Comparison of ENCODE assay signal across 13 mouse cellular contexts in genomic region chr2:80667396-80667964, GRCm38 (mm10). TPM values are rescaled to one million over a fixed set of nuclear protein-coding genes. Genes with fewer than 3 reads are reported as not detected.
DNase-seq lines count a peak whose midpoint lies in the region; ATAC-seq lines count a peak whose summit lies in the region.
"Had no signal": no experiment of that assay in that cellular context is flagged by ENCODE, and none has a peak within 500 bp of the region (broad histone marks: within the 10 kb centered on the region; RNA-seq: fewer than 3 reads in every experiment).

No protein-coding gene starts in this region.

- H3K36me3 ChIP-seq in midbrain, embryonic 15.5 days (replicated peaks), result no peaks in the 10 kb centered on the region
- H3K36me3 ChIP-seq in midbrain, embryonic 11.5 days (ENCODE audit: control insufficient read depth, insufficient read depth, low read length), result 0 out of 2 replicates have a peak, but pooled peaks cover 2% of the 10 kb centered on the region
- no peaks in the 10 kb centered on the region for H3K36me3 ChIP-seq in neural tube, embryonic 14.5 days (ENCODE audit: control insufficient read depth, insufficient read depth, low read length)

- H3K4me2 ChIP-seq in midbrain, embryonic 15.5 days, result no peak overlapping the region
- H3K4me2 ChIP-seq in midbrain, embryonic 11.5 days, result no peak overlapping the region
- no peak overlapping the region for H3K4me2 ChIP-seq in neural tube, embryonic 14.5 days (ENCODE audit: low read depth, low read length)

- H3K4me1 ChIP-seq in midbrain, embryonic 15.5 days, result no peaks in the 10 kb centered on the region
- H3K4me1 ChIP-seq in midbrain, embryonic 11.5 days (ENCODE audit: control insufficient read depth, insufficient read depth, low read length), result no peaks in the 10 kb centered on the region
- H3K4me1 ChIP-seq in neural tube, embryonic 14.5 days (ENCODE audit: control insufficient read depth, insufficient read depth, low read length), result no peaks in the 10 kb centered on the region

- H3K4me3 ChIP-seq in midbrain, embryonic 15.5 days, result no peak overlapping the region
- no peak overlapping the region for H3K4me3 ChIP-seq in midbrain, embryonic 11.5 days (ENCODE audit: low read depth, low read length)
- no peak overlapping the region for H3K4me3 ChIP-seq in neural tube, embryonic 14.5 days (ENCODE audit: low read depth, low read length)

- no peak overlapping the region for H3K27ac ChIP-seq in midbrain, embryonic 15.5 days
- no peak overlapping the region for H3K27ac ChIP-seq in midbrain, embryonic 11.5 days (ENCODE audit: low read depth, low read length)
- no peak overlapping the region for H3K27ac ChIP-seq in neural tube, embryonic 14.5 days (ENCODE audit: low read depth, low read length)
- H3K27ac ChIP-seq: liver, embryonic 14.5 days had no signal

- H3K9ac ChIP-seq in midbrain, embryonic 15.5 days, result no peak overlapping the region
- H3K9ac ChIP-seq in midbrain, embryonic 11.5 days (ENCODE audit: low read length), result no peak overlapping the region
- H3K9ac ChIP-seq in neural tube, embryonic 14.5 days (replicated peaks; ENCODE audit: low read depth, low read length), result no peak overlapping the region
- H3K9ac ChIP-seq: liver, embryonic 14.5 days had no signal

- no peaks in the 10 kb centered on the region for H3K9me3 ChIP-seq in midbrain, embryonic 15.5 days
- no peaks in the 10 kb centered on the region for H3K9me3 ChIP-seq in midbrain, embryonic 11.5 days (ENCODE audit: control insufficient read depth, low read length)
- H3K9me3 ChIP-seq in neural tube, embryonic 14.5 days (ENCODE audit: control insufficient read depth, low read length), result no peaks in the 10 kb centered on the region

- no peaks in the 10 kb centered on the region for H3K27me3 ChIP-seq in midbrain, embryonic 15.5 days (replicated peaks)
- H3K27me3 ChIP-seq in midbrain, embryonic 11.5 days (ENCODE audit: control insufficient read depth, insufficient read depth, low read length), result no peaks in the 10 kb centered on the region
- H3K27me3 ChIP-seq in neural tube, embryonic 14.5 days (ENCODE audit: control insufficient read depth, insufficient read depth, low read length), result no peaks in the 10 kb centered on the region

- ATAC-seq in frontal cortex, adult (ENCODE audit: low TSS enrichment), result peak; percentile 47; the same call in 1 of the 2 replicates
- 0 out of 2 replicates have a peak, but pooled peaks have one; percentile 56 for ATAC-seq in midbrain, embryonic 15.5 days (replicated peaks)
- ATAC-seq in midbrain, embryonic 11.5 days (ENCODE audit: low FRiP score), result no peak
- 0 out of 2 replicates have a peak, but pooled peaks have one; percentile 49 for ATAC-seq in neural tube, embryonic 14.5 days (ENCODE audit: low read depth)

- 68% methylated on average over 5 of the region's 5 CpGs for WGBS in midbrain, embryonic 15.5 days
- WGBS in midbrain, embryonic 11.5 days, result 93% methylated on average over 5 of the region's 5 CpGs
- WGBS in neural tube, embryonic 14.5 days, result 75% methylated on average over 5 of the region's 5 CpGs

- no peak for DNase-seq in frontal cortex, postnatal 10 days (ENCODE audit: low spot score in 2 of 2)
- DNase-seq in midbrain, embryonic 11.5 days (ENCODE audit: low spot score, missing footprints), result no peak
- DNase-seq in cerebellum, postnatal 25 days, result peak; percentile 22 to 44
- DNase-seq in right cerebral cortex, postnatal 36 days (ENCODE audit: low spot score in 2 of 2), result no peak
- DNase-seq in frontal cortex, postnatal 14 days (ENCODE audit: low spot score in 2 of 2), result no peak
- DNase-seq: embryo, embryonic 11 days; kidney, postnatal 10 days; lung, postnatal 36 days; thymus, adult 2 months had no signal

RNA-seq across cellular contexts. Expression of gene Nup35, which starts 50.4 kb away (rescaled TPM):
- polyA plus RNA-seq in midbrain, embryonic 15.5 days (2015; fragmentation: Nextera tagmentation; extraction: Ambion mirVana), result 57.4 and 58.4 TPM in 2 replicates
- 71.2 and 71.7 TPM in 2 replicates for polyA plus RNA-seq in midbrain, embryonic 11.5 days (2014; fragmentation: Nextera tagmentation; extraction: Ambion mirVana)
- polyA plus RNA-seq in neural tube, embryonic 14.5 days (2014; fragmentation: Nextera tagmentation; extraction: Ambion mirVana), result 57.1 and 58.7 TPM in 2 replicates

RNA-seq across cellular contexts. Expression of gene Dusp19, which starts 50.6 kb away (rescaled TPM):
- 15.4 and 18.0 TPM in 2 replicates for polyA plus RNA-seq in midbrain, embryonic 15.5 days (2015; fragmentation: Nextera tagmentation; extraction: Ambion mirVana)
- 17.8 and 20.2 TPM in 2 replicates for polyA plus RNA-seq in midbrain, embryonic 11.5 days (2014; fragmentation: Nextera tagmentation; extraction: Ambion mirVana)
- 20.6 and 22.4 TPM in 2 replicates for polyA plus RNA-seq in neural tube, embryonic 14.5 days (2014; fragmentation: Nextera tagmentation; extraction: Ambion mirVana)

Comparison
In these comparisons a context has a peak if more than half of its experiments do, and no peak if none do; other contexts are left out.
1. DNase-seq: peak in cerebellum, postnatal 25 days (2 of 2); none in frontal cortex, postnatal 10 days (0 of 2), midbrain, embryonic 11.5 days (single experiment), right cerebral cortex, postnatal 36 days (0 of 2) and frontal cortex, postnatal 14 days (0 of 2).